Mouse (Mus musculus): ENCODE measurements at regions not wholly inside any gene's neighbourhood (a gene's known extent, or its start where the extent isn't known, plus 50 kb on each side); places are given as distances from the start of the nearest gene placed in this dataset.

GRCm38 (mm10) chr8:60825676-60826442 is 64.4 kb upstream of the Hpf1 start:
- no peak for TF ChIP-seq CTCF (IDR thresholded peaks at IDR 0.05)
- TF ChIP-seq EP300 (IDR thresholded peaks at IDR 0.05), result no peak
